Mouse (Mus musculus) cerebellum, adult 2 months (tissue): ENCODE results near the gene Suds3.

Experiments
- CTCF ChIP-seq: fragments of 200-500 bp; IDR thresholded peaks from 2 replicates; pipeline ENCODE4 v1.5.1; 2011; ENCODE audit warnings: low read depth, mild to moderate bottlenecking, control low read depth, low read length, moderate library complexity, borderline replicate concordance; ENCODE audit not compliant: insufficient read depth
- POLR2A ChIP-seq: fragments of 200-500 bp; IDR thresholded peaks from 2 replicates; pipeline ENCODE4 v1.6.1; 2011; ENCODE audit warnings: low read length, control low read depth, borderline replicate concordance; ENCODE audit not compliant: insufficient read depth

- TF ChIP-seq CTCF (no peak), POLR2A (no peak)
Measured at GRCm38 (mm10) chr5:117140374-117140773, 24.5 kb upstream of the Suds3 start.
